Mouse (Mus musculus): ENCODE data around the gene Olfr1. TPM values are rescaled to one million over a fixed set of nuclear protein-coding genes. Genes with fewer than 3 reads are reported as not detected.

The Olfr1 gene
- not detected in 2 replicates for polyA plus RNA-seq (2012; rRNA removed)

- Histone ChIP-seq H3K4me3 (ENCODE audit: insufficient read depth, low read depth, low read length) (no peak within 1 kb of the TSS), H3K4me1 (ENCODE audit: control insufficient read depth, insufficient read depth, low read length) (no peaks in the 10 kb centered on the region), H3K27ac (ENCODE audit: insufficient read depth, low read depth, low read length) (no peak within 1 kb of the TSS), H3K27me3 (replicated peaks; ENCODE audit: control insufficient read depth, insufficient read depth, low read length) (no peaks in the 10 kb centered on the region; the same call in 1 of the 2 replicates), H3K36me3 (ENCODE audit: control insufficient read depth, insufficient read depth, low read length) (no peaks in the 10 kb centered on the region)
- no peak for DNase-seq
- no peak for TF ChIP-seq POLR2A (IDR thresholded peaks at IDR 0.05; ENCODE audit: low read depth, low read length)
- TF ChIP-seq CTCF (conservative IDR thresholded peaks at IDR 0.05; ENCODE audit: insufficient read depth, insufficient read length, low read depth, low read length), result no peak
Observed at GRCm38 (mm10) chr11:73399514-73399913, at the start of gene Olfr1. Gene Olfr1, minus strand, starts transcription at chr11:73399614.

DNA sequence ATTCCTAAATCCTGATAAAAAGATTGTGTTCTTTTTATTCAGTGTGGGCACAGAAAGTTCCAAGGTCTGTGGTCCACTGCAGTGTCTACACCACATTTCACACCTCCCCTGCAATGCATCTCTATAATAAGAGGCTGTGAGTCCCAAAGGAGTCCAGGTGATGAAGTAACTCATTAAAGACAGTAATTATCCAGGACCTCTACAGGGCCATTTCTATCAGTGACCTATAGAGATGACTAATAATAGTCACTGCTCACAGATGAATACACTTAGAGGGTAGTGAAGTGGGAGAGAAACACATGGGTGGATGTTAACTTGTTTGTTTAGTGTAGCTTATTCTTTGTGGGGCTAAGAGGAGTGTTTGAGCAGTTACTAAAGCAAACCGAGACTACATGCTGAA, 29.0 kb upstream of the Olfr1 start, which contains the start of gene Olfr378:
Gene Olfr378 (minus strand): TSS at position 101 of the 400 bp plus-strand sequence.
- no peak within 1 kb of the TSS for H3K4me3 ChIP-seq (ENCODE audit: insufficient read depth, low read depth, low read length)
- 83% methylated on average over 1 of the region's 1 CpGs for WGBS
- H3K27ac ChIP-seq (ENCODE audit: insufficient read depth, low read depth, low read length), result no peak within 1 kb of the TSS
- DNase-seq, result no peak
- H3K4me1 ChIP-seq (ENCODE audit: control insufficient read depth, insufficient read depth, low read length), result no peaks in the 10 kb centered on the region
- H3K36me3 ChIP-seq (ENCODE audit: control insufficient read depth, insufficient read depth, low read length), result no peaks in the 10 kb centered on the region
- no peak for TF ChIP-seq POLR2A (IDR thresholded peaks at IDR 0.05; ENCODE audit: low read depth, low read length)
- no peak for TF ChIP-seq CTCF (conservative IDR thresholded peaks at IDR 0.05; ENCODE audit: insufficient read depth, insufficient read length, low read depth, low read length)
- H3K27me3 ChIP-seq (replicated peaks; ENCODE audit: control insufficient read depth, insufficient read depth, low read length), result no peaks in the 10 kb centered on the region

DNA sequence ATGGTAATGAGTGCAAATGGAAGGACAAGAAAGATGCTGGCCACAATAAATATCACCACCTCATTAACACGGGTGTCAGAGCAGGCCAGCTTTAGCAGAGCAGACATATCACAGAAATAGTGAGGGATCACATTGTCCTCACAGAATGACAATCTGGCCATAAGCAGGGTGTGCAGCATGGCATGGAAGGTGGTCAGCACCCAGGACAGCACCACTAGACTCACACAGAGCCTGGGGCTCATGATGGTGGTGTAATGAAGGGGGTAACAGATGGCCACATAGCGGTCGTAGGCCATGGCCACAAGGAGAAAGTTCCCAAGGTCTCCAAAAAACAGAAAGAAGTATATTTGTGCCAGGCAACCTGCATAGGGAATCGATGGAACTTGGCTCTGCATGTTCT, 4.0 kb downstream of the Olfr1 start:
- Histone ChIP-seq H3K36me3 (ENCODE audit: control insufficient read depth, insufficient read depth, low read length) (no peaks in the 10 kb centered on the region), H3K27me3 (replicated peaks; ENCODE audit: control insufficient read depth, insufficient read depth, low read length) (no peaks in the 10 kb centered on the region; the same call in 1 of the 2 replicates), H3K4me3 (ENCODE audit: insufficient read depth, low read depth, low read length) (no peak overlapping the region), H3K4me1 (ENCODE audit: control insufficient read depth, insufficient read depth, low read length) (no peaks in the 10 kb centered on the region), H3K27ac (ENCODE audit: insufficient read depth, low read depth, low read length) (no peak overlapping the region)
- no peak for DNase-seq
- TF ChIP-seq CTCF (conservative IDR thresholded peaks at IDR 0.05; ENCODE audit: insufficient read depth, insufficient read length, low read depth, low read length) (no peak), POLR2A (IDR thresholded peaks at IDR 0.05; ENCODE audit: low read depth, low read length) (no peak)
- 63% methylated on average over 4 of the region's 4 CpGs for WGBS

GRCm38 (mm10) chr11:73370946-73371345, 28.5 kb downstream of the Olfr1 start, which contains the start of gene Olfr376:
Gene Olfr376, plus strand, starts transcription at chr11:73371246.
- Histone ChIP-seq H3K4me3 (ENCODE audit: insufficient read depth, low read depth, low read length) (no peak within 1 kb of the TSS), H3K4me1 (ENCODE audit: control insufficient read depth, insufficient read depth, low read length) (no peaks in the 10 kb centered on the region), H3K27ac (ENCODE audit: insufficient read depth, low read depth, low read length) (no peak within 1 kb of the TSS), H3K27me3 (replicated peaks; ENCODE audit: control insufficient read depth, insufficient read depth, low read length) (no peaks in the 10 kb centered on the region), H3K36me3 (ENCODE audit: control insufficient read depth, insufficient read depth, low read length) (no peaks in the 10 kb centered on the region)
- TF ChIP-seq POLR2A (IDR thresholded peaks at IDR 0.05; ENCODE audit: low read depth, low read length), result no peak
- TF ChIP-seq CTCF (conservative IDR thresholded peaks at IDR 0.05; ENCODE audit: insufficient read depth, insufficient read length, low read depth, low read length), result no peak
- DNase-seq, result no peak
- 81% methylated on average over 2 of the region's 2 CpGs for WGBS

DNA sequence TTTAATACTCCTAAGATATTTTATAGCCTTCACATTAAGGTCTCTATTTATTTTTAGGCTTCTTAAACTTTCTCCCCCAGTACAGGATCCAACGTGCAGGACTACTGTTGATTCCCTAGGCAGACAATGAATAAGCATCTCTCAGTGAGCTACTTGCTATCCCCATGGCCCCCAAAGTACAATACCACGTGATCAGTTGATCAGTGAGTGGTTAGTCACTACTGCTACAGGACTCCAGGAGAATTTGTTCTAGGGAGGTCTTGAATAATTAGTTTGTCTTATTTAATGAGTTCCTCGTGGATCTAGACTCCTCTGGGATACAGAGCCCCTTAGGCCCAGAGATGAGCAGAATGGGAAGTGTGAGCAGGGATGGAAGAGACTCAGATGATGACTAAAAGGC, 48.9 kb downstream of the Olfr1 start, which contains the start of gene Olfr20:
Gene Olfr20 (plus strand): TSS at position 301 of the 400 bp plus-strand sequence.
- Histone ChIP-seq H3K27me3 (replicated peaks; ENCODE audit: control insufficient read depth, insufficient read depth, low read length) (no peaks in the 10 kb centered on the region), H3K4me1 (ENCODE audit: control insufficient read depth, insufficient read depth, low read length) (no peaks in the 10 kb centered on the region), H3K4me3 (ENCODE audit: insufficient read depth, low read depth, low read length) (no peak within 1 kb of the TSS), H3K27ac (ENCODE audit: insufficient read depth, low read depth, low read length) (no peak within 1 kb of the TSS), H3K36me3 (ENCODE audit: control insufficient read depth, insufficient read depth, low read length) (no peaks in the 10 kb centered on the region)
- 57% methylated on average over 3 of the region's 3 CpGs for WGBS
- TF ChIP-seq CTCF (conservative IDR thresholded peaks at IDR 0.05; ENCODE audit: insufficient read depth, insufficient read length, low read depth, low read length) (no peak), POLR2A (IDR thresholded peaks at IDR 0.05; ENCODE audit: low read depth, low read length) (no peak)
- no peak for DNase-seq

Other genes starting within 250 kb of the Olfr1 start
- 7.4 and 8.7 TPM in 2 replicates for gene P2rx5, start 239.2 kb downstream of the Olfr1 start, polyA plus RNA-seq (2012; rRNA removed)
- 77.6 and 91.0 TPM in 2 replicates for gene Emc6, start 222.6 kb downstream of the Olfr1 start, polyA plus RNA-seq (2012; rRNA removed)
- gene Tax1bp3, start 222.5 kb downstream of the Olfr1 start, polyA plus RNA-seq (2012; rRNA removed), result 86.5 and 104 TPM in 2 replicates
- gene Ctns, start 200.6 kb downstream of the Olfr1 start, polyA plus RNA-seq (2012; rRNA removed), result 37.1 and 37.5 TPM in 2 replicates
- gene Shpk, start 200.2 kb downstream of the Olfr1 start, polyA plus RNA-seq (2012; rRNA removed), result 17.7 and 18.5 TPM in 2 replicates
- 0.16 and 0.18 TPM in 2 replicates for gene Trpv1, start 165.3 kb downstream of the Olfr1 start, polyA plus RNA-seq (2012; rRNA removed)
- 0.05 TPM in 2 replicates for gene Trpv3, start 132.2 kb downstream of the Olfr1 start, polyA plus RNA-seq (2012; rRNA removed)
- 29.1 and 46.1 TPM in 2 replicates for gene Aspa, start 70.0 kb downstream of the Olfr1 start, polyA plus RNA-seq (2012; rRNA removed)
- 0.03 TPM in 1 of 2 replicates, not detected in the other for gene Gm49340, start 69.9 kb downstream of the Olfr1 start, polyA plus RNA-seq (2012; rRNA removed)
- gene Spata22, start 69.9 kb downstream of the Olfr1 start, polyA plus RNA-seq (2012; rRNA removed), result 0.16 TPM in 1 of 2 replicates, not detected in the other
- 0.11 TPM in 1 of 2 replicates, not detected in the other for gene Olfr20, start 48.8 kb downstream of the Olfr1 start, polyA plus RNA-seq (2012; rRNA removed)
- gene Olfr376, start 28.4 kb downstream of the Olfr1 start, polyA plus RNA-seq (2012; rRNA removed), result not detected in 2 replicates
- not detected in 2 replicates for gene Olfr378, start 28.9 kb upstream of the Olfr1 start, polyA plus RNA-seq (2012; rRNA removed)
- gene Olfr380, start 57.9 kb upstream of the Olfr1 start, polyA plus RNA-seq (2012; rRNA removed), result not detected in 2 replicates
- not detected in 2 replicates for gene Olfr381, start 92.0 kb upstream of the Olfr1 start, polyA plus RNA-seq (2012; rRNA removed)
- gene Olfr382, start 117.6 kb upstream of the Olfr1 start, polyA plus RNA-seq (2012; rRNA removed), result not detected in 2 replicates
- gene Olfr385, start 193.4 kb upstream of the Olfr1 start, polyA plus RNA-seq (2012; rRNA removed), result not detected in 2 replicates
- gene Olfr384, start 199.0 kb upstream of the Olfr1 start, polyA plus RNA-seq (2012; rRNA removed), result not detected in 2 replicates